Mouse (Mus musculus) gastrocnemius, adult 18-20 months (tissue): ENCODE results near the gene Sgta. TPM values are rescaled to one million over a fixed set of nuclear protein-coding genes. Genes with fewer than 3 reads are reported as not detected.
"Not testable (repeated sequence)": the region's sequence is repeated elsewhere in the genome, so short reads cannot be mapped to it uniquely, and the experiment has no call there.

Experiments used
- DNase-seq: peaks from one replicate; pipeline ENCODE4 v3.0.0; 2021; ENCODE audit warnings: low spot score
- long read RNA-seq, 2 experiments: library from polyadenylated mRNA; stranded (forward); transcript quantifications; one replicate each; pipeline ENCODE4 v2.0.0; 2021
- total RNA-seq, 2 experiments: library from RNA; stranded (reverse); gene quantifications; 2 replicates each; pipeline ENCODE4 v1.2.3; 2021

Gene Sgta
- total RNA-seq = 100 to 1,000 TPM; 101 to 103 TPM
- long read RNA-seq, experiment 1, transcript Sgta-201 (12 exons, 1,969 nt) = minor isoform, 40 of 379 reads
- long read RNA-seq, experiment 1, transcript Sgta-202 (12 exons, 1,964 nt) = major isoform, 278 of 379 reads
- long read RNA-seq, experiment 1, partial matches to known transcripts = 10 of 379 reads
- long read RNA-seq, experiment 1, other reads (novel, unspliced or antisense) = 51 of 379 reads
- long read RNA-seq, experiment 2, transcript Sgta-201 (12 exons, 1,969 nt) = minor isoform, 38 of 294 reads
- long read RNA-seq, experiment 2, transcript Sgta-202 (12 exons, 1,964 nt) = major isoform, 203 of 294 reads
- long read RNA-seq, experiment 2, partial matches to known transcripts = 14 of 294 reads
- long read RNA-seq, experiment 2, other reads (novel, unspliced or antisense) = 39 of 294 reads

DNA sequence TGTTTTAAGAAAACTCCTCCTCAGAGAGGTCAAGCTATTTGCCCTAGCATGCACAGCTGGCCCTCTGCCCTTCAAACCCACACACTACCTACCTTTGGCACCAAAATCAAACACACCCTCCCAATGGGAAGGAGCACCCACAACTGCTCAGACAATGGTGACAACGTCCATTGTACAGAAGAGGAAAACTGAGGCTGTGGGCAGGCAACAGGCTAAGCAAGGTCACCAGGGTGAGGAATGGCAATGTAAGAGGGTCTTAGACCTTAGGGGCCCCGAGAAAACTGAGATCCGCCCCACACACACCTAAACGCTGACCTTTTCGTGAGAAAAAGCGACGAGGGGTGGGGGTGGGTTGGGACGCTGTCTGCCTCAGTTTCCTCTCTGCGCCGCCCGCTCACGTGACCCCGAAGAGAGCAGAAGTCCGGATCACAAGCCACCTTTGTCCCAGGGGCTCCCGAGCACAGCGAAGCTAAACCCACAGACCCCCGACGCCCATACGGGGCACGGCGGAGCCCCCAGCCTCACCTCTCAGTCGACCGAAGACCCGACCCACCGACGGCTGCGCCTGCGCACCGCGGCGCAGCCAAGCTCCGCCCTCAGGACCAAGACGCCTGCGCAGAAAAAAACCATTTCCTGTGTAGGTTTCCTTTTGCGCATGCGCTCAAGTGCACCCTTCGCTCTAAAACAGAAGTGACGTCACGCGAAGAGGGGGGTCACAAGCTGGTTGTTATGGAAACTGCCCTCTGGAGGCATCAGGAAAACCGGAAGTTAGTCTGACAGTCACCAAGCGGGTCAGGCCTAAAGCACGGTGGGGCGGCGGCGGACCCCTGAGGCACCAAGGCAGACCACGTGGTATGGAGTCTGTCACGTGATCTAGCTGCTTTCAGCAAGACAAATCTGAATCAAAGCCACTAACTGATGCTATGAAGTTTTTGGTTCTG, at the start of gene Sgta:
Sgta (minus strand) TSS at position 579 of the 941 bp plus-strand sequence.
- peak; percentile 100 for DNase-seq

DNA sequence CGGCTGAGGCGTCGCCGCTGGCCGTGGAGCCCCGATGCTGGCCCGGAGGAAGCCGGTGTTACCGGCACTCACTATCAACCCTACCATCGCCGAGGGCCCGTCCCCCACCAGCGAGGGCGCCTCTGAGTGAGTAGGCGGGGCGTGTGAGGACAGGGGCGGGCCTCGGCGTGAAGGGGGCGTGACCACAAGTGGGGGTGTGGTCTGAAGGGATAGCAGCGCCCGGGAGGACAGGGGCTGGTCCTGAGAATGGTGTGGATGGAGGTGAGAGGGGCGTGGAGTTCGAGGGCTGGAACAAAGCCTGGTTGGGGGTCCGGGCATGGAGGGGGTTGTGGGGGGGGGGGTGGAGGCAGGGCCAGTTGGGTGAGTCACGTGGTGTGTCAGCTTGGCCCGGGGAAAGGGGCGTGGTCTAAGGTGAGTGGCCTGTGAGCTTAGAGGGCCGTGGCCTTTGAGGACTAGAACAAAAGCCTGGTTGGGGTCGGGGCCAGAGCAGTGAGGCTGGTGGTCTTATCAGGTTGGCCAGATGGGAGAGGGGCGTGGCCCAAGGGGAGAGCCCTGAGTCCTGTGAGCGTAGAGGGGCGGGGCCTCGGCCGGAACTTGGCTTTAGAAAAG, 46.2 kb upstream of the Sgta start:
- peak; percentile 86 for DNase-seq

- DNase-seq = peak; percentile 98
Observed at GRCm38 (mm10) chr10:81105565-81106112, 45.7 kb upstream of the Sgta start, which contains the start of gene Map2k2. TSS of gene Map2k2 (plus strand) at chr10:81105915.

- no peak for DNase-seq
Observed at GRCm38 (mm10) chr10:81094931-81095678, 35.1 kb upstream of the Sgta start.

DNA sequence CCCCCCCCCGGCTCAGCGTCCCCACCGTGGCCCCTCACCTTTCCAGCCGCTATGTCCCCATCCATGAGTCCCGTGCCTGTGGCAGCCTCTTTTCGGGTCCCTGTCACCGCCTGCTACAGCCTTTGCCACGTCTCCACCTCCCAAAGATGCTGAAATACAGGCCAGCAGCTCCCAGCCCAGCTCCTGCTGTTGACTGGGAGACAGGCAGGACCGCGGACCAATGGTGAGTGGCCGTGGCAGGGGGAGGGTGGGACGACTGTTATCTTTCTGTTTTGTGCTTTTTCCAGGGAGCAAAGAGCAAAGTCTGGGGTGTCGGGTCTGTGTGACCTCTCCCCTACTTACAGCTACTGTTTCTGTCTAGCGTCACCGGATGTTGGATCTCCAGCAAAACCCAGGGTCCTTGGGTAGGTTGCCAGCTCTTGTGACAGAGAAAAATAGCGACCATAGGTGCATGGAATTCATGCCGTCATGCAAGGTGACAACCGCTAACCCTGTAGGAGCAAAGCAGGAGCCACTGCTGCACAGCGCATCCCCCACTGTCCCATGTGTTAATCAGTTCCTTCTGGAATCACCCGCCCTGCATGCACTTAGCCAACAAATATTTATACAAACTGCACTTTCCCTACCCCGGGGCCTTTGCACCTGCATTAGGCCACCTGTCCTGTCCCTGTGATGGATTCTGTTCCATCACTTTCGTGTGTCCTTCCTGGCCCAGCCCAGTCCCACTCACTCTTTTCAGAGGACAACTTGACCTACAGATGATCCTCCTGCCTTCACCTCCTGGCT, 32.7 kb upstream of the Sgta start:
- no peak for DNase-seq

- DNase-seq = no peak
Observed at GRCm38 (mm10) chr10:81090621-81091020, 30.6 kb upstream of the Sgta start.

DNA sequence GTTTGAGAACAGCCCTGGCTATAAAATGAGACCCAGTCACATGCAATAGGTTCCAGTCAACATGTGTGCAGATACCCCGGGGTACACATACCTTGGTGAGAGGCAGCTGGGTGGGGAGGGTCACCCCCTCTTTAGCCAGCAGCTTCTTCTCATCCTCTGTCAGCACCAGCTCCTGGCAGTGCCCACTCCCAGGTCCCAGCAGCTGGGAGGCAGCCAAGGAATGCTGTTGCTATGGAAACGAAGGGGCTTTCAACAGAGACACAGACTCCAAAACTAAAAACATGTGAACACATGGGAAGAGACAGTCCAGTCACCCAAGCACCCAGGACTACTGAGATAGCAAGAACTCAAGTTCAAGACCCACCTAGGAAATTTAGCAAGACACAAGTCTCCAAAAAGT, 29.2 kb upstream of the Sgta start:
- DNase-seq = no peak

- no peak for DNase-seq
Observed at GRCm38 (mm10) chr10:81087021-81087420, 27.0 kb upstream of the Sgta start.

DNA sequence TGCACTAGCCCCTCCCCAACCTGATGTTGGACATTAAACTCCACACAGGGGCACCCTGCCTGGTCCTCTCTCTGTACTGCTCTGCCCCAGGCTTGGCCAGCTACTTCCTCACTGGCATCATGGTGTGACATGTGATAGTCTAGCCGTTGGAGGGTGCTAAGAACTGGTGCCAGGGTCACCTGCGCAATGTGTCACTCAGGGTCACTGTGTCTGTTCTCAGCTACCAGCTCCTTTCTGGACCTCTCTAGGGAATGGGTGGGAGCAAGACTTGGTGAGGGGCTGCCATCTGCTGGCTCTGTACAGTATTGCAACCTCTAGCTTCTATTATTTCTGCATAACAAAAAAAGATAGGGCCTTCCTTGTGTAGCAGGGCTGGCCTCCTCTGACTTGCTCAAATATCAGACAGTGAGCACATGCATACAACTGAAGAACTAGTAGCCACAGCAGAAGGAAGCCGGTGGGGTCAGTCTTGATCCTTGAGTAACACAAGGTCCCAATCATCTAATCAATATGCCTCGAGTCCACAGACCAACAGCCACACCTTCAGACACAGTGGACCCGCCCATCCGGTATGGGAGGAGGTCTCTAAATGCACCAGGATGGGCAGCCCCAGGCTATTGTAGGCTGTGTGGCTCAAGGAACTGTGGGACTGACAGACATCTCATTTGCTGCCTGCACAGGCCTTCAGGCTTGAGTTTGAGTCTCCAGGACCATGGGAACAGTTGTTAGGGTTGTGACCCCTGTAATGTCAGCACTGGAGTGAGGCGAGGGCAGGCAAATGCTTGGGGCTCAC, 22.4 kb upstream of the Sgta start:
- peak; percentile 78 for DNase-seq

- DNase-seq = no peak
Observed at GRCm38 (mm10) chr10:81080008-81080655, 20.2 kb upstream of the Sgta start.

DNA sequence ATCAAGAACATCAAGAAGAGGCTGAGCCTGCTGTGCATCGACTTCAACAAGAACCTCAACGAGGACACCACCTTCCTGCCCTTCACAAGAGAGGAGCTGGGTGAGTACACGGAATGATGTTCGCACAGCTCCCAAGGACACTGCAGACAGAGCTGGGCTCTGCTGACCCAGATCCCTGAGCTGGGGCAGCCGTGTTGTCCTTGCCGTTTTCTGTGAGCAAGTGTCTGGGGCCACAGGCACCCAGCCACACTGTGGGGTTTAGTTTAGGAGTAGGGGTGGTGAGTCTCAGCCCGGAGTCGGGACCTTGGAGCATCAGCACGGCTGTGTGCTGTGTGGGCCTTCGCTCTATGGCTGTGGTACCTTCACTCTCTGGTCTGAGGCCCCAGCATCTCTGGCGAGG, 17.9 kb upstream of the Sgta start:
- no peak for DNase-seq

- no peak for DNase-seq
Observed at GRCm38 (mm10) chr10:81076356-81076755, 16.4 kb upstream of the Sgta start.

GRCm38 (mm10) chr10:81075734-81076133, 15.8 kb upstream of the Sgta start:
- DNase-seq = peak; percentile 65

- DNase-seq = no peak
Observed at GRCm38 (mm10) chr10:81073464-81073863, 13.5 kb upstream of the Sgta start.

DNA sequence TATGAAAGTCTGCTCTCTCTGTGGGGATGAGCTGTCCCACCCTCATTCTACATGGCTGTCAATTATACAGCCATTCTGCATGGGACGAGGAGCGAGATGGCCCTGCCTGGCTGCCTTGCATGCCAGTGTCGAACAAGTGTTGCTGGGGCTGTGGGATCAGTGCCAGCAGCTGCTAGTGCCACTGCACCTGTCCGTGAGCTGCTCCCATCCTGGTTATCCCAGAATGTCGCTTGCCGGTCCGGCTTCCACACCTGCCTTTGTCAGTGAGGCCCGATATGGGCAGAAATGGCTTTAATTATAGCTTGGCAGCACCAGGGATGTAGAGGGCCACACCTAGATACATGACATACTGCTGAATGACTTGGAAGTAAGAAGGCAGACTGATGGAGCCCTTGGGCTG, 12.3 kb upstream of the Sgta start:
- no peak for DNase-seq

GRCm38 (mm10) chr10:81069836-81070235, 9.9 kb upstream of the Sgta start, which contains the start of gene Thop1:
TSS of gene Thop1 (plus strand) at chr10:81070035.
- DNase-seq = peak; percentile 97

DNA sequence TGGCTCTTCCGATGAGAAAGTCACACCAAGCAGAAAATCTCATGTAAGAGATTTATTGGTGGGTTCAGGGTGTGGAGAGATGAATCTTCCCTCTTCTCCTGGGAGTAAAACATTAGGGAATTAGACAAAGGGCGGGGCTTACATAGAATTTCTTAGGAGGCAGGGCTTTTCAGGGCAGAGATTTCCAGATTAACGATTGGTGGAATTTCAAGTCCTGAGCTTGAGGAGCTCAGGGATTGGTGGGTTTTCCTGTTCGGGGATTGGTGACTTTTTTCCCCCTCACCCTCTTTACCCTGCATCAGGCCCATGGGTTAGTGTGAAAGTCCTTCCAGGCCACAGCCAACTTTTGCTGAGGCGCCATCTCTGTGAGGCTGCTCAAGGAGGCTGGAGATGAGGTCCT, 8.7 kb upstream of the Sgta start:
- DNase-seq = no peak

GRCm38 (mm10) chr10:81064519-81064918, 4.5 kb upstream of the Sgta start:
- not testable (repeated sequence) for DNase-seq

DNA sequence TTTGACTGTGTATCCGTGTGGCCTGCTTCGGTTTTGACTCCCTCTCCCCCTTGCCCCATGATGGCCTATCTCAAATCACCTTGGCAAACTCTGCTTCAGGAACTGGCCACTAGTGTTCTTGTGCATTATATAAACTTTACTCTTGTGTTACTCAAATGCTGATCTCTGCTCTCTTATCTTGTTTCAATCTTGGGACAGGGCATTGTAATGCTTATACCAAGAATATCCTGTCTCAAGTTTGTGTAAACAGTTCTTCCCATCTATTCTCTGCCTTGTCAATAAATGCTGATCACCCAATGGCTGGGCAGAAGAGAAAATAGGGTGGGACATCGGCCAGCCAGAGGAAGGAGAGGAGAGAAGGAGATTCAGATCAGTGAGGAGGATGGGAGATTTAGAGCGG, 2.7 kb upstream of the Sgta start:
- no peak for DNase-seq
